Mouse (Mus musculus) forebrain, embryonic 13.5 days (tissue): ENCODE results near the gene R3hdm4. TPM values are rescaled to one million over a fixed set of nuclear protein-coding genes. Genes with fewer than 3 reads are reported as not detected.

ENCODE experiments used
- ATAC-seq: fragments of 200-750 bp; cut with Nextera tagmentation; 2 replicates; pipeline ENCODE4 v1.8.0; 2017
- H3K27ac ChIP-seq: fragments of 300-500 bp; sonication (generic); 2 replicates; pipeline ENCODE4 v1.5.1; 2015; ENCODE audit warnings: inconsistent platforms, mild to moderate bottlenecking, moderate library complexity
- H3K27me3 ChIP-seq: fragments of 300-500 bp; sonication (generic); 2 replicates; pipeline ENCODE4 v1.6.1; 2015; ENCODE audit warnings: mild to moderate bottlenecking, inconsistent platforms
- H3K36me3 ChIP-seq: fragments of 300-500 bp; sonication (generic); 2 replicates; pipeline ENCODE4 v1.6.1; 2015; ENCODE audit warnings: mild to moderate bottlenecking, inconsistent platforms; ENCODE audit not compliant: poor library complexity, severe bottlenecking
- H3K4me1 ChIP-seq: fragments of 300-500 bp; sonication (generic); 2 replicates; pipeline ENCODE4 v1.6.1; 2015; ENCODE audit warnings: inconsistent platforms
- H3K4me2 ChIP-seq: fragments of 300-500 bp; sonication (generic); 2 replicates; pipeline ENCODE4 v1.6.1; 2015; ENCODE audit warnings: inconsistent platforms, mild to moderate bottlenecking, moderate library complexity
- H3K4me3 ChIP-seq: fragments of 300-500 bp; sonication (generic); 2 replicates; pipeline ENCODE4 v1.5.1; 2015; ENCODE audit warnings: mild to moderate bottlenecking, inconsistent platforms
- H3K9ac ChIP-seq: fragments of 300-500 bp; sonication (generic); 2 replicates; pipeline ENCODE4 v1.6.1; 2015; ENCODE audit warnings: mild to moderate bottlenecking, inconsistent platforms
- H3K9me3 ChIP-seq: fragments of 300-500 bp; sonication (generic); replicated peaks from 2 replicates; pipeline ENCODE4 v1.6.1; 2016; ENCODE audit warnings: inconsistent platforms
- WGBS: fragments of 180-500 bp; shearing (Covaris S2); methylation state at CpG from one replicate; pipeline ENCODE4 v1.1.7; 2015; 5-methylcytosine and 5-hydroxymethylcytosine counted together
- polyA plus RNA-seq: library from polyadenylated mRNA; unstranded; fragments of >200 nt; fragmentation: Nextera tagmentation; extraction: Ambion mirVana; gene quantifications from 2 replicates; pipeline ENCODE4 v1.2.1, GENCODE M21; 2015

Gene R3hdm4
- polyA plus RNA-seq, 1 experiment from 2014 or later: 200 TPM

DNA sequence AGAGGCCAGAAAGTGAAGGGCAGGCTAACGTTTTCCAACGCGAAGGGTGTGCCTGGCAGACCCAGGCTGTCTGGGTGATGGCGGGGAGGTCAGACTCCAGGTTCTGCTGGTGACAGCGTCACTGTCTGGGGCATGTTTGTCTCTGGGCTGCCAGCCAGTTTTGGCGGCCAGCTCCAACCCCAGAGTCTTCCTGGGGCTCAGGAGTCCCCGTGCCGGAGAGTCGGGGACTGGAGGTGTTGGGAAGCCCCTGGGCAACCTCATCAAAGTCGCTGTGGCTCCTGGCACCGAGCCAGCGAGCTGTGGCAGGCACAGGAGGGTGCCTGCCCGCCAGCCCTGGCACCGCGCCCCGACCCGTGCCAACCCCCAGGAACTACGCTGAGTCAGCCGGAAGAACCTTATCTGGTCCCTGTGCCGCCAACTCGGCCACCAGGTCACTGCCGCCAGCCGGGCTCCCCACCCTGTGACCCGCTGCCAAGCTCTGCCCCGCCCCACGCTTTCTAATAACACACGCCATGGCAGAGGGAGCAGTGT is 16.0 kb upstream of the R3hdm4 start:
- no peak overlapping the region for H3K4me3 ChIP-seq
- H3K27ac ChIP-seq: no peak overlapping the region
- H3K4me1 ChIP-seq: peaks cover 27% of the 10 kb centered on the region
- WGBS: 67% methylated on average over 27 of the region's 27 CpGs
- no peak overlapping the region for H3K4me2 ChIP-seq
- H3K36me3 ChIP-seq: peaks cover 16% of the 10 kb centered on the region
- no peaks in the 10 kb centered on the region for H3K9me3 ChIP-seq
- ATAC-seq: no peak
- H3K9ac ChIP-seq: peak overlapping the region; percentile 8; the same call in 1 of the 2 replicates
- no peaks in the 10 kb centered on the region for H3K27me3 ChIP-seq

DNA sequence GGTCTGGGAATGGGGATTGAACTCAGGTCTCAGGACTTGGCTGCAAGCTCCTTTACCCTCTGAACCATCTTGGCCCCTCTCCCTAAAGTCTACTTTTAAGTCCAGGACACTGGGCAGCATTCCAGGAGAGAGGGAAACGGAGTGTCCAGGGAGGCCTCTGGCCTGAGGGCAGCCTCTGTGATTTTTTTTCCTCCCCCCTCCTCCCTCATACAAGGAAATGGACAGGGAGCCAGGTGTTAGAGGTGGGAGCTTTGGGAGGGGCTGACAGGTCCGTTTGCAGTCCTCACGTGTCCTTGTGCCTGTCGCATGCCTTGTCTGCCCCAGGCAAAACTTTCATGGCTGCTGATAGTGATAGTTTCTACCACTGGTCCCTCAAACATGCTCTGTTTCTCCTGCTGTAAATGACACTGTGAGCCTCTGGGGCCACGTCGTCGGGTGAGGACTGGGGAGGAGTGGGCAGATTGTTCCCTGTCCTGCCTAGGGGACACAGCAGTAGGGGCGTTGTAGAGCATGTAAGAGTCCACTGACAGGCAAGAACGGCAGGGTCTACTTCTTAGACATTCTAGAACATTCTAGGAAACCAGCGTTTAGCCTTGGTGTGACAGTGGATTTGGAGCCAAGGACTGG is 15.4 kb upstream of the R3hdm4 start:
- H3K9me3 ChIP-seq: no peaks in the 10 kb centered on the region
- H3K36me3 ChIP-seq: peaks cover 16% of the 10 kb centered on the region
- H3K4me1 ChIP-seq: peaks cover 27% of the 10 kb centered on the region
- no peaks in the 10 kb centered on the region for H3K27me3 ChIP-seq
- H3K27ac ChIP-seq: no peak overlapping the region
- H3K4me2 ChIP-seq: no peak overlapping the region
- no peak for ATAC-seq
- H3K9ac ChIP-seq: peak overlapping the region; percentile 8; the same call in 1 of the 2 replicates
- no peak overlapping the region for H3K4me3 ChIP-seq
- WGBS: 83% methylated on average over 10 of the region's 10 CpGs

DNA sequence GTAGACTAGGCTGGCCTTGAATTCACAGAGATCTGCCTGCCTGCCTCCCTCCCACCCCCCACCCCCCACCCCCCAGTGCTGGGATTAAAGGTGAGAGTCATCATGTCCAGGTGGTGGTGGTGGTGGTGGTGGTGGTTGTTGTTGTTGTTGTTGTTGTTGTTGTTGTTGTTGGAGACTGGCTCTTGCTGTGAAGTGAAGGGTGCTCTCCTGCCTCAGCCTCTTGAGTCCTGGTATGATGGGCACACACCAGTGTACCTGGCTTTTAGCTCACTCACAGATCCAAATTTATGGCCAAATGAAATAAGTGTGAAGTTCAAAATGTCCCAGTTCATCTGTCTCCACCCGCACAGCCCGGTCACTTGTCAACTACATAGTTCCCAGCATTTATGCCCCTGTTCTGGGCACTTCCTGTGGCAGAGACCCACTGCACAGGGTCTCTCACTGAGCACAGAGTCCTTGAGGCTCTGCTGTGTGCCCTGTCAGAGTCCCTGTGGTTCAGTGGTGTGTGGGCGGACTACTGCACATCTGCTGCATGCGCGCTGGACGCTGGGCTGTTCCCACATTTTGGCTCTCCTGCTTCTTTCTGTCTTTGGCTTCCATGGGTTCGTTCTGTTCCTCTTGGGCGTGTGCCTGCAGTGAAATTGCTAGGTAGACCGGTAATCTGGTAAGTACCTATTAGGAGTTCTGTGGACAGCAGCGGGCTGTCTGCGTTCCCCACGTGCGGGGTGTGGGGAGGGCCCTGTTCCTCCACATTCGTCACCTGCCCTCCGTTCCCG is 14.0 kb upstream of the R3hdm4 start:
- peaks cover 32% of the 10 kb centered on the region for H3K4me1 ChIP-seq
- ATAC-seq: no peak
- no peaks in the 10 kb centered on the region for H3K9me3 ChIP-seq
- no peak overlapping the region for H3K4me3 ChIP-seq
- 93% methylated on average over 16 of the region's 16 CpGs for WGBS
- no peaks in the 10 kb centered on the region for H3K27me3 ChIP-seq
- H3K9ac ChIP-seq: no peak overlapping the region
- 0 out of 2 replicates have a peak overlapping the region, but pooled peaks have one; percentile 15 for H3K27ac ChIP-seq
- H3K4me2 ChIP-seq: no peak overlapping the region
- H3K36me3 ChIP-seq: peaks cover 26% of the 10 kb centered on the region

DNA sequence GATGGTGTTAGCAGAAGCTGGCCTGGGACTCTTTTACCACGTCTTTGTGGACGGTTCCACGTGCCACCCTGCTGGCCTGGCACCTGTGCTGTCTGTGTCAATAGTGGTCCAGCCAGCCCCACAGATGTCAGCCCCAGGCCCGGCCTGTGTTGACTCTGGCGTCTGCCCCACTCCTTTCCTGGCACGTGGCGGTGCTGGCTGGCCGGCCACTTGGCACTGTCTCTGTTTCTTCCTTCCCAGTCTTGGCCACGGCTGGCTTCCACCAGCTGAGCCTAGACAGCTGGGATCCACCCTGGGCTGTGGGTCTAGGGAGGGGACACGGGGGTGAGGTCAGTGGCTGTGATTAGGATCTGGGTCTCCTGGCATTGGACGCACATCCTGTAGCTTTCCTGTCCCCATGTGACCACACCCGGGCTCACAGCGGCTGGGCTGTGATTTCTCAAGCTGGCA is 13.3 kb upstream of the R3hdm4 start:
- H3K9ac ChIP-seq: no peak overlapping the region
- peaks cover 26% of the 10 kb centered on the region for H3K36me3 ChIP-seq
- no peaks in the 10 kb centered on the region for H3K27me3 ChIP-seq
- H3K4me2 ChIP-seq: no peak overlapping the region
- H3K27ac ChIP-seq: peak overlapping the region; percentile 55; the same call in 1 of the 2 replicates
- no peak for ATAC-seq
- WGBS: 74% methylated on average over 13 of the region's 13 CpGs
- peaks cover 37% of the 10 kb centered on the region for H3K4me1 ChIP-seq
- H3K4me3 ChIP-seq: no peak overlapping the region
- H3K9me3 ChIP-seq: no peaks in the 10 kb centered on the region

DNA sequence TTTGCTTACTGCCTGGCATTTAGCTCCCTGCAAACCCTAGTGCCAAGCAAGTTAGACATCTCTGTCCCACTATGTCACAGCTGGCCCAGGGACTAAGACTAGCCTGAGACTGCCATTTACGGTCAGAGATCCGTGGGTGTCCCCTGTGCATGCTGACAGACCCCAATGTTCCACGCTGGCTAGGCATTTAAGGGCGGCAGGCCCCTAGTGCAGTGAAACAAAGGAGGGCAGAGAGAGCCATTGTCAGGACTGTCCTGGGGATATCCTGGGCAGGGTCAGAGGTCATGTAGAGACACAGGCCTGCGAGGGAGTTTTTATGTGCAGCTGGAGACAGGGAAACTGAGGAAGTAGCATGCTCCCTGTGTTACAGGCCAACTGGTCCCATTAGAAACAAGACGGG is 12.9 kb upstream of the R3hdm4 start:
- Histone ChIP-seq H3K27ac (peak overlapping the region; percentile 55; the same call in 1 of the 2 replicates), H3K4me1 (peaks cover 42% of the 10 kb centered on the region), H3K4me2 (no peak overlapping the region)

DNA sequence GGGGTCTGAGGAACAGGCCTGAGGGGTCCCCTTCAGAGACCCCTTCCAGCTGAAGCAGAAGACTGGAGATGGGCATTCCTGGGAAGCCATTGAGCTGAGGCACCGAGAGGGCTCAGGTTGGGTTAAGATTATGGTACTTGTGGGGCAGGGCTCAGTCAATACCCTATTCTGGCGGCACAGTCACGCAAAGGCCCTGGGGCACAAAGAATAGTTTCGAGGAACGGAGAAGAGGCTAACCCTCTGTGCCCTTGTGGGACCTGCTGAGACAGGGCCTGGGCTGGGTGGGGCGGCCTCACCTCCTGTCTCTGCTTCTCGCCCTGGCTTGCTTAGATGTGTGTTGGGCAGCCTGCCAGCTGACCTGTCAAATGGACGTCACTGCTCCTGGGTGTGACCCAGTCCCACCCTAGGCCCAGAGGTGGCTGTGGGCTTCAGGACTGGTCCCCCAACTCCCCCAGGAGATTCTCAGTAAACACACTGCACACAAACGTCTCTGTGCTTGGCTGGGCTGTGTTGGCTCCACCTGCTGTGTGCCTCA is 12.2 kb upstream of the R3hdm4 start:
- Histone ChIP-seq H3K27ac (0 out of 2 replicates have a peak overlapping the region, but pooled peaks have one; percentile 10), H3K36me3 (peaks cover 26% of the 10 kb centered on the region), H3K4me1 (peaks cover 46% of the 10 kb centered on the region), H3K27me3 (no peaks in the 10 kb centered on the region), H3K4me2 (no peak overlapping the region), H3K9ac (no peak overlapping the region), H3K9me3 (no peaks in the 10 kb centered on the region), H3K4me3 (no peak overlapping the region)
- ATAC-seq: no peak
- WGBS: 77% methylated on average over 9 of the region's 9 CpGs

More for the DNA sequence above, 12.9 kb upstream of the R3hdm4 start:
- H3K9me3 ChIP-seq: no peaks in the 10 kb centered on the region
- no peak for ATAC-seq
- H3K27me3 ChIP-seq: no peaks in the 10 kb centered on the region
- no peak overlapping the region for H3K4me3 ChIP-seq
- 32% methylated on average over 6 of the region's 6 CpGs for WGBS
- peaks cover 26% of the 10 kb centered on the region for H3K36me3 ChIP-seq
- H3K9ac ChIP-seq: no peak overlapping the region

DNA sequence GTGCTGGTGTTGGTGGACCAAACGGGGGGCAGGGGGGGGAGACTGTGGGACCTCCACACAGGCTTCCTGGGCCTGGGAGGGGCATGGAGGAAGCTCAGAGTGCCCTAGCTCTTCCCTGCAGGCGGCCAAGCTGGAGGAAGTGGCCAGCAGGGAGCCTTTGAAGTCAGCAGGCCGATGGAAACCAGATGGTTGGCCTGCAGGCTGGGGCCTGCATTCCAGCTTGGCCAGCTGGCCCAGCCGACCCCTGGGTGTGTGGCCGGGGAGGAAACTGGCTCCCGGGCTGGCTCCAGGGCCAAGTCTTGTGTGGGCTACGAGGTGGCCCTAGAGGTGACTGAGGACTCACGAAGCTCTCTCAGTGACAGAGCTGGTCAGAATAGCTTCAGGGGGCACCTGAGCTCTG is 11.7 kb upstream of the R3hdm4 start:
- Histone ChIP-seq H3K4me1 (peaks cover 48% of the 10 kb centered on the region), H3K36me3 (peaks cover 26% of the 10 kb centered on the region), H3K4me3 (no peak overlapping the region), H3K27me3 (no peaks in the 10 kb centered on the region), H3K4me2 (peak overlapping the region; percentile 22), H3K9ac (peak overlapping the region; percentile 37; the same call in 1 of the 2 replicates), H3K9me3 (no peaks in the 10 kb centered on the region), H3K27ac (peak overlapping the region; percentile 25; the same call in 1 of the 2 replicates)
- no peak for ATAC-seq
- WGBS: 26% methylated on average over 8 of the region's 8 CpGs

DNA sequence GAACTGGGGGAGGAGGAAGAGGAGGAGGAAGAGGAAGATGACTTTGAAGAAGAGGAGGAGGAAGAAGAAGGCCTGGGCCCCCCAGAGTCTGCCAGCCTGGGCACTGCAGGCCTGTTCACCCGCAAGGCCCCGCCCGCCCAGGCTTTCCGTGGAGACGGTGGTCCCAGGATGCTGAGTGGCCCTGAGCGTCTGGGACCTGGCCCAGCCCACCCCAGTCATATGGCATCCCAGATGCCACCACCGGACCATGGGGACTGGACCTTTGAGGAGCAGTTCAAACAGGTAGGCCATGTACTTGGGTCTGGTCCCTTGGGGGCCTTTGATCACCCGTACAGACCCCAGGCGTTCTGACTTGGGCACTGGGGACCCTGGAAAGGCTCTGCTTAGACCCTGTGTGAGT is 10.8 kb upstream of the R3hdm4 start:
- Histone ChIP-seq H3K4me2 (no peak overlapping the region), H3K36me3 (peaks cover 26% of the 10 kb centered on the region), H3K9ac (no peak overlapping the region), H3K4me3 (no peak overlapping the region), H3K9me3 (no peaks in the 10 kb centered on the region), H3K4me1 (peaks cover 41% of the 10 kb centered on the region), H3K27ac (no peak overlapping the region), H3K27me3 (no peaks in the 10 kb centered on the region)
- 92% methylated on average over 9 of the region's 9 CpGs for WGBS
- ATAC-seq: no peak

DNA sequence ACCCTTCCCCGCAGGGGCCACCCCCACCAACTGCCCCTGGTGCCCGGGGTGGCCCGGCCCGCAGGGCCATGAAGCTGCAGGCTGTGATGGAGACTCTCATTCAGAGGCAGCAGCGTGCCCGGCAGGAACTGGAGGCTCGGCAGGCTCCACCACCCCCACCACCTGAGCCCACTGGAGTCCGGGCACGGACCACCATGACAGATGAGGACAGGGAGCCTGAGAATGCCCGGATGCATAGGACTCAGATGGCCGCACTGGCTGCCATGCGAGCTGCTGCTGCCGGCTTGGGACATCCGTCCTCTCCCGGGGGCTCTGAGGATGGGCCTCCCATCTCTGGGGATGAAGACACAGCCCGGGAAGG is 9.8 kb upstream of the R3hdm4 start:
- Histone ChIP-seq H3K9ac (no peak overlapping the region), H3K27ac (no peak overlapping the region), H3K27me3 (no peaks in the 10 kb centered on the region), H3K36me3 (peaks cover 26% of the 10 kb centered on the region), H3K4me2 (no peak overlapping the region), H3K9me3 (no peaks in the 10 kb centered on the region), H3K4me1 (peaks cover 43% of the 10 kb centered on the region), H3K4me3 (no peak overlapping the region)
- ATAC-seq: no peak
- WGBS: 87% methylated on average over 16 of the region's 16 CpGs

DNA sequence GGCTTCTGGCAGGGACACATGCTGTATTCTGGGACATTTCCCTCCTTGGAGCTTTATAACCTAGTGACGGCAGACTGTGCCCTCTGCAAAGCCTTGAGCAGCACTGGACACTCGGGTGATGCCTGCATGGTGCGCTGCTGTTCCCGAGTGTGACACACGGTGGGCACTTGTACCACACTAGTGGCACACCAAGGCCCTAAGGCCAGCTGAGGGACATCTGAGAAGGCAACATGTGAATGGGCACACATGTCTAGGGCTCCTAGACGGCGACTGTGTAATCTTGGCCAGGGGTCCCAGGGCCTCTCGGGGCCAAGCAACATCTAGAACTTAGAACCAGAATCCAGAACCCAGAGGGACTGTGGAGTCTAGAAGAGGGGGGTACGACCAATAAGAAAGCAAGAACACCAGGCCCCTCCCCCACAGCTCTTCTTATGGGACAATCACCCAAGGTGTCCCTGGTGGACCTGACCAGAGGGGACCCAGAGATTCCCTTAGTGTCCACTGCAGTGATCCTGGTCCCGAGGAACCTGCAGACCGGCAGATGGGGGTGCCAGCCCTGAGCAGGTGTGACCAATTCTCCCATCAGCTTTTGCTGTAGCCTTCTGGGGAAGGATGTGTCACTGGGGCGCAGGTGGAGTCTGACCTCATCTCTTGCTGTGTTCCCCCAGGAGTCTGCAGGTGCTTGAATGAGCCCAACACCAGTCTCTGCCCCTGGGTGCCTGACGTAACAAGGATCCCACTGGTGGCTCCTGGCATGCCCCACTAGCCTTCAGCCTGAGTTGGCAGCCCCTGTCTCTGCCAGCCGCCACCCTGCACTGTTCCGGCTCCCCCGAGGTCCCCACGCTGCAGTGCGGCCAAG is 9.2 kb upstream of the R3hdm4 start:
- Histone ChIP-seq H3K4me1 (peaks cover 46% of the 10 kb centered on the region), H3K36me3 (peaks cover 26% of the 10 kb centered on the region), H3K27me3 (no peaks in the 10 kb centered on the region), H3K9ac (no peak overlapping the region), H3K4me3 (no peak overlapping the region), H3K9me3 (no peaks in the 10 kb centered on the region), H3K4me2 (0 out of 2 replicates have a peak overlapping the region, but pooled peaks have one; percentile 93), H3K27ac (0 out of 2 replicates have a peak overlapping the region, but pooled peaks have one; percentile 57)
- no peak for ATAC-seq
- WGBS: 88% methylated on average over 18 of the region's 18 CpGs

DNA sequence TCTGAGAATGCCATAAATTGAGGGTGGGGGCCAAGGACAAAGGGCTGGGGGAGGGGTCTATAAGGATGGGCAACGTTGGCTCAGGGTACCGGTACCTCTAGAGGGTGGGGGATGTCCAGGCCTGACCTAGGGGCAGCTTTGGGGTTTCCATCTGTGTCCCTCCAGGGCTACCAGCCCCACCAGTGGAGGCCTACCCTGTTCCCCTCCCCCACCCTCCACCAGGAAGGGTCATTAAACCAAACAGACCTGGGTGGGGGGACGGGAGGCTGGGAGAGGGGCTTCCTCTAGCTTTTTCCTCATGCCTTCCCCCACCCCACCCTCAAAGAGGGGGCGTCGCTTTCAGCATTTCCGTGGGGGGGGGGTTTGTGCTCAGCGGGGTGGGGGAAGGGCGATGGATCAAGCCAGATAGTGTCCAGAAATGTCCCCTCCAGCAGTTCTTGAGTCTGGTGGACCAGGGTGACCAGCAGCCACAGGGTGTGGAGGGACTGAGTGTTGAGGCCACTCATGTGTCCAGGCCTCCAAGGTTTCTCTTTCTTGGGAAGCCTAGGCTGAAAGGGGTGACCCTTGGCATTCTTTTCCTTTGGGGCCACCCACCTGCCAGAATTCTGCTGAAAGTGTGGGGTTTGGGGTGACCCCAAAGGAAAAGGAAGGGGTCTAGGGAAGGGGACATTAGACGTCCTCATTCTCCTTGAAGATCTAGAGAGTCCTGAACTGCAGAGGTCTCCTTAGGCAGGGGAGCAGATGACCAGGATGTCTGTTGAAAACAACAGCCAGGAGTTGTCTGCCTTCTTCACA is 8.1 kb upstream of the R3hdm4 start:
- Histone ChIP-seq H3K4me1 (peaks cover 42% of the 10 kb centered on the region), H3K9ac (peak overlapping the region; percentile 60), H3K27ac (peak overlapping the region; percentile 57), H3K4me2 (peak overlapping the region; percentile 93), H3K27me3 (peaks cover 2% of the 10 kb centered on the region), H3K36me3 (peaks cover 26% of the 10 kb centered on the region), H3K9me3 (no peaks in the 10 kb centered on the region), H3K4me3 (peak overlapping the region; percentile 98)
- 39% methylated on average over 9 of the region's 9 CpGs for WGBS
- ATAC-seq: no peak
